Mouse (Mus musculus) embryonic fibroblast, embryonic 13.5 days (primary cell): Measurements from ENCODE around the gene Pmfbp1.

Experiments used
- CTCF ChIP-seq: IDR thresholded peaks from 2 replicates; pipeline ENCODE4 v1.5.1; 2011; ENCODE audit warnings: mild to moderate bottlenecking, control low read depth, low read length, moderate library complexity, borderline replicate concordance; ENCODE audit not compliant: insufficient read depth
- POLR2A ChIP-seq: IDR thresholded peaks from 2 replicates; pipeline ENCODE4 v1.6.1; 2011; ENCODE audit warnings: low read depth, mild to moderate bottlenecking, control low read depth, low read length, moderate library complexity

- TF ChIP-seq POLR2A (no peak), CTCF (no peak)
These were observed 25.7 kb upstream of the Pmfbp1 start for GRCm38 (mm10) chr8:109468112-109468511.
